1 mouse cellular context compared by ENCODE assay signal in the genomic region with DNA sequence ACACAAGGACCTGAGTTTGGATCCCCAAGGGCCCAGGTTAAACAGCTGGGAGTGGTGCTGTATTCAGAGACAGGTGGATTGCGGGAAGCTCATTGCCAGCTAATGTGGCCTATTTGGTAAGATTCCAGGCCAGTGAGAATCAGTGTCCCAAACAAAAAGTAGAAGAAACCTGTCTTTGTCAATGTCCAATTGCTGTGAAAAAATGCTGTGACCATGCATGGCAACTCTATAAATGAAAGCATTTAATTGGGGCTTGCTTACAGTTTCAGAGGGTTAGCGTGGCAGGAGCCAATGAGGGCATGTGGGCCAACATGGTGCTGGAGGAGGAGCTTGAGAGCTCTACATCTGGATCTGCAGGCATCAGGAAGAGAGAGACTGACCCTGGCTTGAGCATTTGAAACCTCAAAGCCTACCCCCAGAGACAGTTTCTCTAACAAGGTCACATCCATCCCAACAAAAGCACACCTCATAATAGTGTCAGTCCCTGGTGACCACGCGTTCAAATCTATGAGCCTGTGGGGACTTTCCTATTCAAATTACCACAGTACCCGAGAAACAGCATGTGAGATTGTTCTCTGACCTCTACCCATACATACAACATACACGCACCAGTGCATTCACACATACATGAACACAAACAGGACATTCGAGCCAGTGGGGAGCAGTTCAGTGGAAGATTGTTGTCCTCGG.
TF ChIP-seq lines count a peak whose summit lies in the region.

No protein-coding gene starts in this region.

TF ChIP-seq in CH12.LX, 34 proteins besides CTCF, POLR2A, EP300 and RAD21 (continued from another document):
- no peak for TF ChIP-seq POLR2AphosphoS2 (IDR thresholded peaks at IDR 0.05; ENCODE audit: low read depth, low read length)
- TF ChIP-seq SMC3 (IDR thresholded peaks at IDR 0.05; ENCODE audit: low read depth, low read length), result no peak
- TF ChIP-seq E2F4 (IDR thresholded peaks at IDR 0.05; ENCODE audit: insufficient replicate concordance, low read depth, low read length), result no peak
- TF ChIP-seq KAT2A (IDR thresholded peaks at IDR 0.05; ENCODE audit: insufficient replicate concordance, low read length), result no peak
- no peak for TF ChIP-seq CHD2 (IDR thresholded peaks at IDR 0.05; ENCODE audit: low read length)
- TF ChIP-seq PAX5 (IDR thresholded peaks at IDR 0.05; ENCODE audit: low read length), result no peak
- TF ChIP-seq SIN3A (IDR thresholded peaks at IDR 0.05; ENCODE audit: low read length), result 0 out of 2 replicates have a peak, but pooled peaks have one; percentile 43
- no peak for TF ChIP-seq ZKSCAN1 (IDR thresholded peaks at IDR 0.05; ENCODE audit: borderline replicate concordance, low read depth, low read length)
- no peak; the same call in 1 of the 2 replicates for TF ChIP-seq TCF12 (IDR thresholded peaks at IDR 0.05; ENCODE audit: low read depth, low read length)
- TF ChIP-seq MEF2A (IDR thresholded peaks at IDR 0.05; ENCODE audit: borderline replicate concordance, low read depth, low read length), result peak; percentile 69
- no peak for TF ChIP-seq NELFE (IDR thresholded peaks at IDR 0.05; ENCODE audit: low read depth, low read length)
- peak; percentile 82 for TF ChIP-seq MAX (IDR thresholded peaks at IDR 0.05; ENCODE audit: low read length)
- peak; percentile 79; the same call in 1 of the 2 replicates for TF ChIP-seq ETS1 (conservative IDR thresholded peaks at IDR 0.05; ENCODE audit: low read depth, low read length)
- TF ChIP-seq JUND (conservative IDR thresholded peaks at IDR 0.05; ENCODE audit: low read depth, low read length), result no peak
- no peak for TF ChIP-seq ZMIZ1 (IDR thresholded peaks at IDR 0.05; ENCODE audit: low read depth, low read length)
- TF ChIP-seq NRF1 (IDR thresholded peaks at IDR 0.05; ENCODE audit: low read depth, low read length), result no peak
- TF ChIP-seq MAZ (IDR thresholded peaks at IDR 0.05; ENCODE audit: low read depth, low read length), result no peak
- no peak for TF ChIP-seq ZC3H11A (IDR thresholded peaks at IDR 0.05; ENCODE audit: low read depth, low read length)
- TF ChIP-seq GABPA (IDR thresholded peaks at IDR 0.05; ENCODE audit: insufficient replicate concordance, low read depth, low read length), result no peak
- TF ChIP-seq BHLHE40 (IDR thresholded peaks at IDR 0.05; ENCODE audit: low read depth, low read length), result peak; percentile 84
- TF ChIP-seq MYC (IDR thresholded peaks at IDR 0.05; ENCODE audit: low read depth, low read length), result peak; percentile 96
- TF ChIP-seq RCOR1 (conservative IDR thresholded peaks at IDR 0.05; ENCODE audit: low read depth, low read length), result no peak
- TF ChIP-seq IRF4 (IDR thresholded peaks at IDR 0.05; ENCODE audit: low read depth, low read length), result no peak; the same call in 1 of the 2 replicates
